Mouse (Mus musculus): Measurements from ENCODE around the gene 4931409K22Rik.

DNA sequence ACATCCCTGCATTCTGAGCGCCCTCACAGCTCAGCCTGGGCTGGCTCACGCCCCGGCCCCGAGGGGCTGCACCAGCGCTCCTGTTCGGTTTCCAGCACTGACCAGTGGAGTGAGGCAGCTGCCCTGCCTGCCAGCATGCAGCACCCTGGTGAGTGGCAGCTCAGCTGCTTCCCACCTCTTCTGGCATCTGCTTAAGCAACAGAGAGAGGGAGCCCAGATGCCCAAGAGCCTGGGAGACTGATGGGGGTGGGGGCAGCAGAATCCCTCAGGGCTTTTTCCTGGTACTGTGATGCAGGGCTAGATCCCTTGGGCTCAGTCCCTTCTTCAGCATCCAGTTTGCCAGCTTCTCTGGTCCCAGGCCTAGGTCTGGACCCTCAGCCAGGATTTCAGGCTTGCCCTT is 59.9 kb downstream of the 4931409K22Rik start:
- no peak for TF ChIP-seq POLR2A (IDR thresholded peaks at IDR 0.05; ENCODE audit: low read depth, low read length)
- no peak for TF ChIP-seq MAX (IDR thresholded peaks at IDR 0.05; ENCODE audit: low read length)
- no peak for TF ChIP-seq TBP (conservative IDR thresholded peaks at IDR 0.05; ENCODE audit: low read depth, low read length)
- TF ChIP-seq PAX5 (IDR thresholded peaks at IDR 0.05; ENCODE audit: low read length): no peak
- TF ChIP-seq ETS1 (conservative IDR thresholded peaks at IDR 0.05; ENCODE audit: low read depth, low read length): no peak

All from CH12.LX (cell line).